Mouse (Mus musculus) retina, embryonic 14.5 days (tissue): ENCODE results near the gene Gm10382.
A peak's percentile ranks its signal among the peaks of the same experiment; 100 is the strongest.

Source experiments
- DNase-seq: peaks from one replicate; pipeline ENCODE4 v3.0.0-alpha.2; 2015; ENCODE audit warnings: low spot score

Gene Gm10382

GRCm38 (mm10) chr5:125389131-125389578 is at the start of gene Gm10382:
Gene Gm10382, plus strand, starts transcription at chr5:125389322.
- peak; percentile 81 for DNase-seq

DNA sequence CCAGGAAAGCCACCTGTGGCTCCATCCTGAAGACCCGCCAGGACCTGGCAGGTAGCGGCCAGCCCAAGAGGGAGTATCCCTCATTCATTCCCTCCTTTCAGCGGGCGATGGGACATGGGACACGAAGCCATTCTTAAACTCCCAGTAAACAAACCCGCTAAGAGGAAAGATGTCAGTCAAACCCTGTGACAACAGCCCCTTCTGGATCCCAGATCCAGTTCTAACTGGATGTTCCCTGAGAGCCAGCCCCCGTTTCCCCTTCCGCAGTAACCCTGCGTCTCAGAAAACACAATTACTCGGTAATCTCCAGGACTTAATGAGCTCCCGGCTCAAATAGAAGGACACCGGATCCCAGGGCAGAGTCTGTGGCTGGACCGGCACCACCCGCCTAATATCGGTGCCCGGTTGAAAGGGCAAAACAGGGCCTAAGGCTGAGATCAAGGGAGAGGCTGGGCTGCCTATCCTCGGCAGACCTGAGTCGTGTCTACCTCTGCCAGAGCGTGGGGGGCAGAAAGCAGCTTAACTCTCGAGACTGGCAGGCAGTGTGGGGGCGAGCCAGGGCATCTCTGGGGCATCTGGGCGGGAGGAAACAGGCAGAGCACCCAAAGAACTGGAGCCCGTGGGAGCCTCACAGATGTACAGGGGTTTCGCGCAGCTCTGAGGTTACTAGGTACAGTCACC is 49.1 kb upstream of the Gm10382 start:
- peak; percentile 36 for DNase-seq

DNA sequence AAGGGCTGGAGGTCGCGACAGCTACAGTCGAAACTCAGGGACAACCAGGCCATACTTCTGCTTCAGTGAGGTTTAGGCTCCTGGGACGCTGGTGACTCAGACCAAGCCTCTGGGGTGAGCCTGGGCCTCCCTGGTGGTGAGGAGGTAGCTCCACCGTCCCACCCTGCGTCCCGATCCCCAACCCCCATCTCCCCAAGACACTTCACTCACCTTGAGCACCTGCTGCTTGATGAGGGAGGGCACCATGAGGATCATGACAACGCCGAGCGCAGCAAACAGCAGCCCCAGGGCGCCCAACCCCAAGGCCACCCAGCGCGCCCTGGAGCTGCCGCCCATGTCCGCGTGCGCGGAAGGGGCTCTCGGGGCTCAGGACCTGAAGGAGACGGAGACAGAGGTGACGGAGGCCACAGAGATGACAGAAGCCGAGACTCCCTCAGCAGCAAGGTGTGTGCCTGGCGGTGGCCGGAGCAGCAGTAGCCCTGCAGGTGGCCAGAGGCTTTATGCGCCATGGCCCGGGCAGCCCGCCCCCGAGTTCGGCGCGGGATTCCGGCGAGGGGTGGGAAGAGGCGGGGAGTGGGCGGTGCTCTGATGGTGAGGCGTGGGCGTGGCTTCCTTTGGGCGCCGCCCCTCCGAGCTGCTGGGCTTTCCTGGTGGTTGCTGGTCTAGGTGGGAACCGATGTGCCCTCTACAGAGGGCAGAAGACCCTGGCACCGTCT is 48.4 kb upstream of the Gm10382 start, which contains the start of gene Scarb1:
Scarb1 (minus strand) TSS at position 548 of the 716 bp plus-strand sequence.
- peak; percentile 94 for DNase-seq

GRCm38 (mm10) chr5:125341459-125342090 is 47.5 kb upstream of the Gm10382 start:
- no peak for DNase-seq

- DNase-seq, result no peak
These were observed 44.8 kb upstream of the Gm10382 start for GRCm38 (mm10) chr5:125344296-125344695.

- DNase-seq, result no peak
These were observed 41.1 kb upstream of the Gm10382 start for GRCm38 (mm10) chr5:125348067-125348466.

GRCm38 (mm10) chr5:125348487-125348886 is 40.6 kb upstream of the Gm10382 start:
- DNase-seq, result peak; percentile 69

GRCm38 (mm10) chr5:125349391-125349790 is 39.7 kb upstream of the Gm10382 start:
- DNase-seq, result peak; percentile 70

DNA sequence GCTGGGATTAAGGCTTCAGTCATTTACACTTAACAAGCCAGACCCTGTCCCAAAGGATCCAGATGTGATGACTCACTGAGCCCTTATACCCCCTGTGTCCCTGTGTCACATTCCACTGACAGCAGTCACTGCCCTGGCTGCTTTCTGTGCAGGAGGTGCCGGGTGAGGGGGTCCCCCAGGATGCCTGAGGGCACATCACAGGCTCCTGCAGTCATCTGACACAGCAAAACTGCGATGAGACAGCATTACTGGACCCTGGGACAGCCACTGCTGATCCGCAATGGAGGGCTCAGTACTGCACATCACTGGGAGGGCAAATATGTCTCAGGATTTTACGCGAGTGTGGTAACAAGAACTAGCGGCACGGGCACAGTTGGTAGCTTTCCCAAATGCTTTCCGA is 38.1 kb upstream of the Gm10382 start:
- DNase-seq, result no peak

- DNase-seq, result no peak
These were observed 37.2 kb upstream of the Gm10382 start for GRCm38 (mm10) chr5:125351939-125352338.

- DNase-seq, result no peak
These were observed 36.3 kb upstream of the Gm10382 start for GRCm38 (mm10) chr5:125352781-125353294.

- no peak for DNase-seq
These were observed 34.1 kb upstream of the Gm10382 start for GRCm38 (mm10) chr5:125354885-125355492.

DNA sequence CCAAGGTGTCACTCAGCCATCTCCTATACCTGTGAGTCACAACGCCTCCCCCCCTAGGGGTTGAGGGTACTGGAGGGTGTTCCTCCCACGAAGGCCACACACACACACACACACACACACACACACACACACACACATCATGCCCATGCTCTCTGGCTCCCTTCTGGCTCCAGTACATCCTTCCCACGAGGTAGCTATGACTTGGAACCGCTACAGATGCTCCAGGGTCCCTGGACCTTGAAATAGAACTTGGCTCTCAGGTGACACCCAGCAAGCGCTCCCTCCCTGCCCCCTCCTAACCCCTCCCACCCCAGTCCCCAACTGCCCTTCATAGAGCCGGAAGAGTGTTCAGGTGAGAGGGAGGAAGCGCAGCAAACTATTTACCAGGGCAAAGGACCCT is 33.5 kb upstream of the Gm10382 start:
- DNase-seq, result no peak

DNA sequence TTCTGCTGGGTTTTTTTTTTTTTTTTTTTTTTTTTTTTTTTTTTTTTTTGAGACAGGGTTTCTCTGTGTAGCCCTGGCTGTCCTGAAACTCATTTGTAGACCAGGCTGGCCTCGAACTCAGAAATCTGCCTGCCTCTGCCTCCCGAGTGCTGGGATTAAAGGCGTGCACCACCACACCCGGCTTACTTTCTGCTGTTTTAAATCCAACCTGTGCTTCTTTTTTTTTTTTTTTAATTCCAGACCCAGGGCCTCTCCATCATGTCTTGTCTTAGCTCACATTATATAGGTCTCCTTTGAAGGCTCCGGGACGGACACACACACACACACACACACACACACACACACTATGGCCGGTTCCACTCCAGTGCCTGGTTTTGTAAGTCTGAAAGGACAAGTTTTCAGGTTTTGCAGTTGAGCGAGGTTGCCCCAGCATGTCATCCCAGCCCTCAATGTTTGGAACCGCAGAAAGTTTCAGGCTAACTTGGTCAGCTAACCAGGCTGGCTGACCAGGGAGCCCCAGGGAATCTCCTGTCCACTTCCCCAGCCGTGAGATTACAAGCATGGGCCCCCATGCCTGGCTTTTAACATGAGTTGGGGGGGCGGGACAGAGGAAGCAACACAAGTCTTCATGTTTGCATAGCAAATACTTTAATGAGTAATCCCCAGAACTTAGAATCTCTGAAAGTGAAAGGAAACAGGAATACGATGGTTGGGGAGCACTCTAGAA is 31.4 kb upstream of the Gm10382 start:
- no peak for DNase-seq

- DNase-seq, result no peak
These were observed 30.9 kb upstream of the Gm10382 start for GRCm38 (mm10) chr5:125358270-125358608.

DNA sequence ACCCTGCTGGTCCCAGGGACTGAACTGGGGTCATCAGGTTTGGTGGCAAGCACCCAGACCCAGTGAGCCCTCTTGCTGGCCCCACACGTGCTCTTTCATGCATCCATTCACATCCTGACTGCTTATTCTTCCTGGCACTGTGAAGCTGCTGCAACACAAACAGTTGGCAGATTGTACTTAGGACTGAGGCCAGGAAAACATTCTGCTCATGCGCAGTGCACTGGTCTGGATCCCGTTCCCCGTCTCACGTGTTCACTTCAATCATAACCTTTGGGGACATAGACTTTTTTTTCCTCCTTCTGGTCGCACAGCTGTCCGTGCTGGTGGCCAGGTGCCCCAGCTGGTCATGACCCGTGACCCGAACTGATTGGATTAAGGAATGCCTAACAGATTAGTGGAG is 28.6 kb upstream of the Gm10382 start:
- DNase-seq, result peak; percentile 58

DNA sequence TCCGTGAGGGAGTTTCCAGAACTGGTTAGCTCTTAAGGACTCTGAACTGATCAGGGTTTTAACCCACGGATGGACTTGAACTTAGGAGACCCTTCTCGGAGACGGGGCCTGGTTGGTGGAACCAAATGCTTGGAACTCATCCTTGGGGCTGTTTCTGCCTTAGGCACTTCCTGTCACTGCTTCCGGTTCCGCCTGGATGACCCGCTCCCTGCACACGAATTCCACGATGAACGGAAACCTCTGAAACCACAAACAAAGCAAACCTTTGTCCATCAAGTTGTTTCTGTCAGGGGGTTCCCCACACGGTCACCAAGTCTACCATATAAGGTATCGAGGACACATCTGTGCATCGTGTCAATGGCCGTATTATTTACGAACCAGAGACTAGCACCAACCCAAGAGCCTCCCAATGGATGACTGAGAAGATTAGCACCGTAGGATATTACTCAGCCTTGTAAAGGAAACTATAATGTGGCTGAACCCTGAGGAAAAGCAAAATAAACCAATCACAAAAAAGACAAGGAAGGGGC is 28.1 kb upstream of the Gm10382 start:
- no peak for DNase-seq

DNA sequence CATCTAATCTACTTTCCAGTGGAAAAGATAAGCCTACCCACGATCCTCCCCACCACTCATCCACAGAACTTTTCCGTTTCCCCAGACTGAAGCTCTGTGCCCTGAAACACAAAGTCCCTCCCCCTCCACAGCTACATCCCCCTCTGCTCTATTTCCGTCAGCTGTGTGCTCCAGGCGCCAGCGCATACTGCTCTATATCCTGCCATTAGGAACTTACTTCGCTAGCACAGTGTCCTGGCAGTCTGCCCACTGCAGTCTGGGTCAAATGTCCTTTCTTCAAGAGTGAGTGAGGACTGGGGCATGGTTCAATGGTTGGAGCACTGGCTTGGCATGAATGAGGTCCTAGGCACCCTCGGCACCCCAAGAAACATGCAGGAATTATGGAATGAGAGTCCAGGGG is 25.2 kb upstream of the Gm10382 start:
- DNase-seq, result no peak

DNA sequence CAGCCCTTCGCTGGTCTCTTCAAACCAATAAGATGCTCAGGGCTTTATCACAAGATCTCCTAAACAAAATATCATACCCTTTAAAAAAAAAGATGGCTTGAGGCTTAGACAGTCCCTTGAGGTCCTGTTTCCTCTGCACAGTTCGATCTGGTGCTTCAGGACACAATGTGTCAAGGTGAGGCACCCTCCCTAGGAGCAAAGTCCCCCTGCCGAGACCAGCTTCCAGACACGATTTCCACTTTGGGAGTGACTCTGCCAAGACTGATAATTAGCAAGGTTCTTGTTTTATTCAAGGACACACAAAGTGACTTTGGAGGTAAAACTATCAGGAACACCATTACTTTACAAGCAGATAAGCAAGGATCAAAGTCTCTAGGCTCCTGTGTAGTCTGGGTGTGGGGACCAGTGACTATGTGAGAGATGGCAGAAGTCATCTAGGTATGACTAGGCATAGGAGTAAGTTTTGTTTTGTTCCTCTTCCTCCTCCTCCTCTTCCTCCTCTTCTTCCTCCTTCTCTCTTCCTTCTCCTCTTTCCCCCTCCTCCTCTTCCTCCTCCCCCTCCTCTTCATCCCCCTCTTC is 24.2 kb upstream of the Gm10382 start:
- DNase-seq, result no peak

DNA sequence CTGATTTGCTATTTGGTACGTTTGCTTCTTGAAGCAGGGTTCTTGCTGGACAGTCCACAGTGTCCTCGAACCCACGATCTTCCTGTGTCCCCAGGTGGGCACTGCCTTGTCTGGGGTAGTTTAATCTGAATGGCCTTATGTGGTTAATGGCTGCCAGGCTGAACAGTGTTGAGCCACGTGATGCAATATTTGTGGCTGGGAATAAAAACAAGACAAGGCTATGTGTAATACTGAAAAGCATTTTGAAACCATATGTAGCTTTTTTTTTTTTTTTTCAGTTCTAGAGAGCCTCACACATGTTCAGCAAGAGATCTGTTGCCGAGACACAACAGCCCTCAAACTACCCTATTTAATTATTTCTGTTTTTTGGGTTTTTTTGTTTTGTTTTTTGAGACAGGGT is 21.0 kb upstream of the Gm10382 start:
- DNase-seq, result no peak

DNA sequence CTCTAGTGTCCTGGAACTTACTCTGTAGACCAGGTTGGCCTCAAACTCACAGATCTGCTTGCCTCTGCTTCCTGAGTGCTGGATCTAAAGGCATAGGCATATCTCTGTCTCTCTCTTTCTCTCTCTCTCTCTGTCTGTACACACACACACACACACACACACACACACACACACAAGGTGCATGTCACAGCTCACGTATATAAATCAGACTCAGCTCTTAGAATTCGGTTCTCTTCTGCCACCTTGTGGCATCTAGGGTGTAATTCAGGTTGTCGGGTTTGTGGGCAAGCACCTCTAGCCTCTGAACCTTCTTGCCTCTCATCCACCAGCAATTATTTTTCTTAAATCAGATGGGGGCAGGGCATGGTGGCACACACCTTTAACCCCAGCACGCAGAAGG is 20.6 kb upstream of the Gm10382 start:
- peak; percentile 86 for DNase-seq
